Mouse (Mus musculus): ENCODE data around the gene Arhgef6.

DNA sequence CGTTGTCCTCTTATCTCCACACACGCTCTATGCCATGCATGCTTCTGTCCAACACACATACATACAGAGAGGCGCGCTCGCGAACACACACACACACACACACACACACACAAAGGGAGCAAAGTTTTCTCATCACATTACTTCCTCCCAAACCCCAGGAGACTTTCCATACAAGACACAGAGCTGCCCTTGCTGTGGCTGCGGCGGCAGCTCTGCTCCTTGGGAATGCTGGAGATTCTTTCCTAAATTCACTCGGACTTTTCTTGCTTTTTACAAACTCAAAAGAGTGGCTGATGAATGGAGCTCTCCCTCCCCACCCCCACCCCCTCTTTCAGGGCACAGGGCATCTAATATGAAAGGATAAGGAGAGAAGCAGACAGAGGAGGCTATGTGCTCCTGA, 52.2 kb downstream of the Arhgef6 start:
- TF ChIP-seq CTCF (IDR thresholded peaks at IDR 0.05; ENCODE audit: control insufficient read depth, insufficient read depth, insufficient replicate concordance, low read depth, low read length) (no peak), POLR2A (IDR thresholded peaks at IDR 0.05; ENCODE audit: control insufficient read depth, low read depth, low read length) (no peak)
